Mouse (Mus musculus) kidney, adult 8-10 months (tissue): ENCODE measurements around the gene Aurkaip1.
A peak's percentile ranks its signal among the peaks of the same experiment; 100 is the strongest.
"Not testable (repeated sequence)": the region's sequence is repeated elsewhere in the genome, so short reads cannot be mapped to it uniquely, and the experiment has no call there.

Experiments used
- DNase-seq, 2 experiments: peaks; one replicate each; pipeline ENCODE4 v3.0.0; 2022

Gene Aurkaip1

GRCm38 (mm10) chr4:155831205-155831766, at the start of gene Aurkaip1:
TSS of gene Aurkaip1 (plus strand) at chr4:155831272.
- DNase-seq: peak; percentile 91 to 95

DNA sequence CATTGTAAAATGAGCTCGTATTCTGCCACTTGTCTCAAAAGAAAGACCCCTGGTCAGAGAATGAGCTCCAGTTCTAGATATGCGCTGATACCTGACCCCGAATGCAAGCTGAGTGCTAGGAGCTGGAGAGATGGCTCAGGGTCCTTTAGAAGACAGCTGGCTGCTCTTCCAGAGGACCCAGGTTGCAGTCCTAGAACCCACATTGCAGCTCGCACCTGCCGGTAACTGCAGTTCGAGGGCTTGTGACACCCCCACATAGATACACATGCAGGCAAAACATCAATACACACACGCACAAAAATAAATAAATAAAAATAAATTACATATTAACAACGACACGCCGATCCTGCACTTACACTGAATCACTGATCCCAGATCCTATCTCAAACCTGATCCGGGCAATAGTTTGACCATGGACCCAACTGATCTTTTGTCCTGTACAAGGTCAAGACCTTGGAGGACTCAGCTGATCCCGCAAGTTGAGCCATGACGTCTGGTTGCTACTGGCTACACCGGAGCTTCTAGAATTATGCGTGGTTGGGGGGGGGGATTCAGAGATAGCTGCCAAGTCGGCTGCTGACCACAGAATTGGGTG, 47.5 kb upstream of the Aurkaip1 start:
- DNase-seq: peak; percentile 58 to 68

DNA sequence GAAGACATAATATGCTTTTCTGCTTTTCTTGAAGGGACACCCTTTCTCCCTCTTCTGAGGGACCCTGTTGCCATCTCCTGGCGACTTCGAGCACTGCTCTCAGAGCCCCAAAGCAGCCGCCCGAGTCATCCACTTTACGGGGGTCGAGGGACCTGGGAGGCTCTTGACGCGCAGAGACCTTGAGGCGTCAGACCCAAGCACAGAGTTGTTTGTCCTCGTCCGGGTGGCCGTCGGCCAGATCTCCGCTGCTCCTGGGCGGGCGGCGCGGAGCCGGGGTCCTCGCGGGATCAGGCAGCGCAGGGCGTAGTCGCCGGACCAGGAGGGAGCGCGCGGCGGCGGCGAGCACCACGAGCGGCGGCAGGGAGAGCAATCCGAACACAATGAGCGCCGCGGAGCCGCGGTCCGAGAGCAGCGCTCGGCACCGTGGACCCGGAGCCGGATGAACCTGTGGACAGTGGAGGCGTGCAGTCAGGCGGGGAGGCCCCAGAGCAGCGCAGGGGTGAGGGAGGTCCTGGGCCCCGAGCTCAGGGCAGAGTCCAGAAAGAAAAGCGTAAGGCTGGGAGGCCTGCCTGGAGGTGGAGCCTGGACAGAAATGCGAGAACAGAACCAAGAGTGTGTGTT, 46.9 kb upstream of the Aurkaip1 start:
- DNase-seq: peak; percentile 85 to 87

GRCm38 (mm10) chr4:155785246-155785645, 45.8 kb upstream of the Aurkaip1 start:
- no peak for DNase-seq

DNA sequence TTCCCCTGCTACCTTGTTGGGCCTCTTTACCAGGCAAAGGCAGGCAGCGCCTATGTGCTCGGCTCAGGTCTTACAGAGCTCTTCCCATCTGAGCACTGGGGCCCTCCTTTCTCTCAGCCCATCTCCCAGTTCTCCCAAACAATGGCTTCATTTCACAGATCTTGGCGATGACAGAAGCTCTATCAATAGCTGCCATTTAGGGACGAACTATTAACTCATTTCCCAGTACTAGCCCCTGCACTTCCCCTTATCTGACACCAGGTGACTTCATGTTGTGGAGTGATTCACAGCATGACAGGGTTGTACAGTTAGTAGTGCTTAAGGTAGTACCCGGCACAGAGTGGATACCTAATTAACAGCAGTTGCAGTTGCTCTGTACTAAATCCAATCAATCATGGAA, 45.3 kb upstream of the Aurkaip1 start, which contains the start of gene Tmem88b:
Tmem88b (minus strand) TSS at position 56 of the 400 bp plus-strand sequence.
- no peak for DNase-seq

DNA sequence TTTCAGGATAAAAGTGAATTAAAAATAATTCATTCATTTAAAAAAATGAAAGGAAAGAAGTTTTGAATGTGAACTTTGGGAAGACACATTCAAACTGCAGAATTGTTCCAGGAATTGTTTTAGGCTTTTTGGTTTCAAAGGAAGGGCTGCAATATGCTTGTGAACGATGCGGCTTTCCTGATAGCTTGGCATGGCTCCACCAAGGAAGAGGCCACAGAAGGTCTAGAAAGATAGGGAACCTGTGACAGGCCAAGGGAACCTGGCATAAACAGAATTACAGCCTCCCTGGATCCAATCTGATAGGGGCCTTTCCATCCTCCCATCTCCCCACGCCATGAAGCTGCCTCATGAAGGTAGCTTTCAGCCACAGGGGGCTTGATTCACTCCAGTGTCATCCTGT, 42.8 kb upstream of the Aurkaip1 start:
- no peak for DNase-seq

DNA sequence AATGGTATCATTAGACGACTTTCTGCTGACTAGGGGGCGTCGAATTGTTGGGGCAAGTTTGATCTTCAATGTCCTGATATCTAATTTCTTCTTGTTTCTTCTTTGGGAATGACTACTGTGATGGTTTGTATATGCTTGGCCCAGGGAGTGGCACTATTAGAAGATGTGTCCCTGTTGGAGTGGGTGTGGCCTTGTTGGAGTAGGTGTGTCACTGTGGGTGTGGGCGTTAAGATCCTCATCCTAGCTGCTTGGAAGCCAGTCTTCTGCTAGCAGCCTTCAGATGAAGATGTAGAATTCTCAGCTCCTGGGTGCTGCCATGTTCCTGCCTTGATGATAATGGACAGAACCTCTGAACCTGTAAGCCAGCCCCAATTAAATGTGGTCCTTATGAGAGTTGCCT, 42.2 kb upstream of the Aurkaip1 start:
- not testable (repeated sequence) for DNase-seq

DNA sequence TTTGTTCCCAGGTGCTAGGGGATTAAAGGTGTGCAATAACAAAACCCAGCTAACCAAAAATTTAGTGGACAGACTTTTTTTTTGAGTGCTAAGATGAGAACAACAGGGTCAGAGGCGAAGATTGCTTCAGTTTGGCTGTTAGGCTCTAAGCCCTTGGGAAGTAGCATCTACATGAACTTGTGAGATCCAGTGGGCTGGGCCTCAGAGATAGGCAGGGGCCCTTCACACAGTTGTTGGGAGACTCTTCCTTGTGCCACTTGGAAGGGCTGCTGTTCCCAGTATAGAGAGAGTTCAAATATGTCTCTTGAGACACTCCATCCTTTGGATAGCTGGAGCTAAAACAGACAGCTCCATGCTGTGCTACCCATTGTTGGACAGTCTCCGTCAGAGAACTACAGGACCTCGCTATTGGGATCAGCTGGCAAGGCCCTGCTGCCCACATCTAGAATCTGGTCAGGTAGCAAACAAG, 41.0 kb upstream of the Aurkaip1 start, which contains the start of gene Ankrd65:
Ankrd65 (plus strand) TSS at position 419 of the 469 bp plus-strand sequence.
- DNase-seq: no peak

GRCm38 (mm10) chr4:155790650-155791161, 40.4 kb upstream of the Aurkaip1 start:
- peak in 1 of 2 experiments; percentile 69 for DNase-seq

DNA sequence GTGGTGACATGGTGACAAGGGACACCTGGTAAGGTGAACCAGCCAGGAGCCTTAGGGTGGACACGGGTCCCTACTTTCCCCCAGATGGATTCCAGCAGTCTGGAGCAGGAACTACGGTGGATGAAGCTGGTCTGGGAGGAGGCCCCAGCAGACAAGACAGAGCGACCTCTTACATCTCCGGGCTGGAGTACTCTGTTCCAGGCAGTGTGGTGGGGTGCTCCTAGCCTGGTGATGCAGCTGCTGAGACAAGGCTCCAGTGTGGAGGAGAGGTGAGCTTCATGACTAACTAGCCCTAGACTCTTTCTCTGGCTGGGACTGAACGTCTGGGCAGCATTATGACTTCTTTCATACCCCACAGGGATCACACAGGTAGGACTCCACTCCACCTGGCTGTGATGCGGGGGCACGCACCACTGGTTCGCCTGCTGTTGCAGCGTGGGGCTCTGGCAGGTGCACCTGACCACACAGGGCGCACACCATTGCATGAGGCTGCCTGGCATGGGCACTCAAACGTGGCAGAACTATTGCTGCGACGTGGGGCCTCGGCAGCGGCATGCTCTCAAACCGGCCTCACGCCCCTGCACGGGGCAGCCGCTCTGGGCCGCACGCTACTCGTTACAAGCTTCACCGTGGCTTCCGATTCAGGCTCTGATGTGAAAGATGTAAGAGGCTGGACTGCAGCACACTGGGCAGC, 39.7 kb upstream of the Aurkaip1 start:
- no peak for DNase-seq

DNA sequence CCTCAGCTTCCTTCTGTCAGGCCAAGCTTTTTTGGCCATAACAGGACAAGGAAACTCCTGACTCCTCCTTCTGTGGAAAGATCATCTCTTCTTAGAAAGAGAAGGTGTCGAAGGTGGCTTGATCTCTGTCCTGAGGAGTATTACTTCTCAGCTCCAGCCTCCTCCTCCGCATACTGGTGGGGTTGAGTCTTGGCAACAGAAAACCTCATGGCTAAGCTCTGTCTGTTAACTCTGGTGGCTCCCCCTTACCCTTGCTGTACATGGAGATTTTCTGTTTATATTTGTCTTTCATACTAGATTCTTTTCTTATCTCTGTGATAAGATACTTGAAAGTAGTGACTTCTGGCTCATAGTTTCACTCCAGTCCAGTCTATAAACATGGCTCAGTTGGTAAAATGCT, 37.3 kb upstream of the Aurkaip1 start:
- DNase-seq: no peak

- DNase-seq: no peak
Measured at GRCm38 (mm10) chr4:155802075-155802474, 29.0 kb upstream of the Aurkaip1 start.

- DNase-seq: no peak
Measured at GRCm38 (mm10) chr4:155802741-155803339, 28.2 kb upstream of the Aurkaip1 start, which contains the start of gene Mrpl20. TSS of gene Mrpl20 (plus strand) at chr4:155802878.

DNA sequence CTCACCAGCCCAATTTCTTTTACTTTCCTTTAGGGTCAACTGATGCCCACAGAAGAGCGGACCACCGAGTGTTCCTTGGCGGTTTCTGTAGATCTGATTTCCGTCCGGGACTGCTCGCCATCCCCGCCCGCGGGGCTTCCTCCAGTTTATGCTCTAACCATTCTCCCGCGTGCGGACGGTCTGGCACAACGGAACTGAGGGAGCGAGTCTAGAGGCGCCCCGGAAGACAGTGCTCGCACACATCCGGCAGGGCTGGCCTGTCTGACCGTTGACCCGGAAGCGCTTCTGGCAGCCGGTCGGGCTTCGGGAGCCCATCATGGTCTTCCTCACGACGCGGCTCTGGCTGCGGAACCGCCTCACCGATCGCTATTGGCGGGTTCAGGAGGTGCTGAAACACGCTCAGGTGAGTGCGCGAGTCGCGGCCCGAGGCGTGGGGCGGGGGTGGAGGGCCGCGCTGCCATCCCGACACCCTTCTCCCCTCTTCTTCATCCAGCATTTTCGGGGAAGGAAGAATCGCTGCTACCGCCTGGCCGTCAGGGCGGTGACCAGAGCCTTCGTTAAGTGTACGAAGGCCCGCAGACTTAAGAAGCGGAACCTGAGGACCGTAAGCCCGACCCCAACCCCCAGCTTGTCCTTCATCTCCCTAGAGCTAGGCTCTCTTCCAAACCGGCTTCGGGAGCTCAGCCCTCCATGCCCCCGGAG, 27.6 kb upstream of the Aurkaip1 start:
- DNase-seq: peak; percentile 93 to 95

- DNase-seq: no peak
Measured at GRCm38 (mm10) chr4:155807841-155808240, 23.2 kb upstream of the Aurkaip1 start.

DNA sequence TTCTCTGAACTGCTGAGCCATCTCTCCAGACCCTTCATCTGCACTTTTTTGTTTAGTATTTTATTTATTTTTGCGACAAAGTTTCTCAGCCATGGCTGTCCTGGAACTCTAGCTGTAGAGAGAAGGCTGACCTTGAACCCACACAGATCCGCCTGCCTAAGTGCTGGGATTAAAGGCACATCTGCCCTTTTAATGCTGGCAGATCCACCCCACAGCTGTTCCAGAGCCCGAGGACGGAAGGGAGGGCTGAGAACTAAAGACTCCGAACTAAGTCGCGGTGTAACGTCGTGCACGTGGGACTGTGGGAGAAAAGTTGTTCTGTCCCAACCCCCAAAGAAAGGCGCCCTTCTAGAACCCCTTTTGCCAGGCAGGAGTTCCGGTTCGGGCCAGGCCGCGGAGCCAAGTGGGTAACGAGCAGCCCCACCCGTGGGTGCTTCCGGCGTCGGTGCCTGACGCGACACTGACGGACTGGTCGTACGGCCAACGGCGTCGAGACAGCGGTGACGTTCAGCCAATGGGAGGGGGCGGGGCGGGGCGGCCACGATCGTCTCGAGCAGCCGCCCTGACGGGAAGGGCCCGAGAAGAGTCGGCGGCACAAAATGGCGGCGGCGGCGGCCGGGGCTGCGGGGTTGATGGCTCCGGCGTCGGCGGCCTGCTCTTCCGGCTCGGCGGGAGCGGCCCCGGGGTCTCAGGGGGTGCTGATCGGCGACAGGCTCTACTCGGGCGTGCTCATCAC, 19.0 kb upstream of the Aurkaip1 start, which contains the start of gene Ccnl2:
Ccnl2 (plus strand) TSS at position 561 of the 736 bp plus-strand sequence.
- peak; percentile 92 to 94 for DNase-seq

GRCm38 (mm10) chr4:155812665-155813181, 18.3 kb upstream of the Aurkaip1 start:
- no peak for DNase-seq

DNA sequence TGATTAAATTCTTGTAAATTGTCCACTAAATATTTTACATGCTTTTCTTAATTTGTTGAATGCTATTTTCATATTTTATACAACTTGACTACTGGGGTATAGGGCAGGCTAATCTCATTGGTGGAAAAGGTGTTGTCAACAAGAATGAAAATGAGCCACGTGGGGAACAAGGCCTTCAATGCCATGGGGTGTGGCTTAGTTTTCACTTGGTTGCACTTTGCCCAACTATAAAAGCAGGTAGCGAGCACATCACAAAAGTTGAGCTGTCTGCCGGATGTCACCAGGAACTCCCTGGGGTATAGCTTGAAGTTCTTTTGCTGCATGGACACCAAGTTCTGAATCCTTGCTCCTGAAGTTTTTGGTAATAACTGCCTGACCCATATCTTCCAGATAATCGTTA, 13.5 kb upstream of the Aurkaip1 start:
- no peak for DNase-seq

DNA sequence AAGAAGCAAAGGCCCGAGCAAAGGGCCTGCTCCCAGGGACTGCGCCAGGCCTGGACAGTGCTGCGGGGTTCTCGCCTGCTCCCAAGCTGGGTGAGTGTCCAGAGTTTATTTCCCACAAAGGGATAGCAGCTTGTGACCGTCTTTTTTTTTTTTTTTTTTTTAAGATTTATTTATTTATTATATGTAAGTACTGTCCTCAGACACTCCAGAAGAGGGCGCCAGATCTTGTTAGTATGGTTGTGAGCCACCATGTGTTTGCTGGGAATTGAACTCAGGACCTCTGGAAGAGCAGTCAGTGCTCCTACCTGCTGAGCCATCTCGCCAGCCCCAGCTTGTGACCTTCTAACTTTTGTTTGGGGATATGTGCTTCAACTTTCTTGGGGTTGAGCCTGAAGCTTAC, 10.0 kb upstream of the Aurkaip1 start:
- no peak for DNase-seq

DNA sequence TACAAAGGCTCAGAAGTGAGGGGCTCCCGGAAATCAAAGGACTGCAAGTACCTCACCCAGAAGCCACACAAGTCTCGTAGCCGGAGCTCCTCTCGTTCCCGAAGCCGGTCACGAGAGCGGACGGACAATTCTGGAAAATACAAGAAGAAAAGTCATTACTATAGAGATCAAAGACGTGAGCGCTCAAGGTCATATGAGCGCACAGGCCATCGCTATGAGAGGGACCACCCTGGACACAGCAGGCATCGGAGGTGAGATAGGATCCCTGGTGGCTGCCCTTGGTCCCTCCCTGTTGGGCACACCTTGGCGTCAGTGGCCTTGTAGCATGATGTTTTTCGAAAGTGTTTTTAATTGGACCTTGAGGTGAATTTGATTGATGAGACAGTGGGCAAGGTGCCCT, 7.6 kb upstream of the Aurkaip1 start:
- no peak for DNase-seq

DNA sequence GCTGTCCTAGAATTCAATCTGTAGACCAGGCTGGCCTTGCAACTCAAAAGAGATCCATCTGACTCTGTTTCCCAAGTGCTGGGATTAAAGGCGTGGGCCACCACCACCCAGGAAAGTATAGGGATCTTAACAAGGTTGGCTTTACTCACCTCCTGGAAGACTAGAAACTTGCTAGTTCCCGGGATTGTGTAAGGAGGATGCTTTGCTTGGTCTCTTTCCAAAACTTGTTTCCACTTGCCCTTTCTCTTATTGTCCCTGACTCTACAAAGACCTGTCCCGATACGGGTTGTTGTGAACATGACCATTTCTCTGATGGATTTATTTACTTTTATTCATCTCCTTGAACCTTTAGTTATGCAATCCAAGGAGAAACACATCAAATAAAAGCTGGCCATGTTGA, 1.2 kb upstream of the Aurkaip1 start:
- DNase-seq: no peak
